Mouse (Mus musculus): ENCODE results near the gene Plekha3. TPM values are rescaled to one million over a fixed set of nuclear protein-coding genes. Genes with fewer than 3 reads are reported as not detected.

Gene Plekha3
- 58.2 TPM for polyA plus RNA-seq (2014; fragmentation: Illumina TruSeq; extraction: RNeasy Lipid Tissue Mini Kit (QIAGEN cat#74804); ENCODE audit: low replicate concordance)

DNA sequence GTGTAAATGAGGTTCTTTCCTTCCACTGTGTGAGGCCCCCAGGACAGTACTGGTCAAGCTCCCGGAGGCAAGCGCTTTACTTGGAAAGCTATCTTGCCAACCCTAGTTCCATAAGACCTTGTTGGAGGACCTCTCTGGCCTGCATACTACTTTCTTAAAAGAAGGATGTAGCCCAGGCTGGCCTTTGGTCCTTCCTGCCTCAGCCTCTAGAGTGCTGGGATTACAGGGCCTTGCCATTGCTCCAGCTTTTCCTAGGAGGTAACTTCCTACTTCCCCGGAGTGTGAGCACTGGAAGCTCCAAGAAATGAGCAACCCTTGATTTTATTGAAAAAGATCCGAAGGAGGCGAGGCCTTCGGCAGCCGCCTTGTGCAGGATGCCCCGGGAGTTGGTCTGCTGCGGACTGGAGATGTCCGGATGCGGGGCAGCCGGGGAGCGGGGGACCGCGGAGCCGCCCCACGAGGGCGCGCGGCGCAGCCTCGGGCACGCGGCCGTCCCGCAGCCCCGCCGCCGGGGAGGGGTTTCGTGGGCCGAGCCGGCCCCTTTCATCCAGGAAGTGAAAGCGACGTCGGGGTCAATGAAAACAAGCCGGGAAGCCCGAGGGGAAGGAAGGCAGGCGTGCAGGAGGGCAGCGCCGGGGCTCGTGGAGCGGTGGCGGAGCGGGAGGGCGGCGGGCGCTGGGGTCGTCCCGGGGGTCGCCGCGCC lies at the start of gene Plekha3:
Gene Plekha3, plus strand, starts transcription at position 557 of the 703 bp plus-strand sequence.

DNA sequence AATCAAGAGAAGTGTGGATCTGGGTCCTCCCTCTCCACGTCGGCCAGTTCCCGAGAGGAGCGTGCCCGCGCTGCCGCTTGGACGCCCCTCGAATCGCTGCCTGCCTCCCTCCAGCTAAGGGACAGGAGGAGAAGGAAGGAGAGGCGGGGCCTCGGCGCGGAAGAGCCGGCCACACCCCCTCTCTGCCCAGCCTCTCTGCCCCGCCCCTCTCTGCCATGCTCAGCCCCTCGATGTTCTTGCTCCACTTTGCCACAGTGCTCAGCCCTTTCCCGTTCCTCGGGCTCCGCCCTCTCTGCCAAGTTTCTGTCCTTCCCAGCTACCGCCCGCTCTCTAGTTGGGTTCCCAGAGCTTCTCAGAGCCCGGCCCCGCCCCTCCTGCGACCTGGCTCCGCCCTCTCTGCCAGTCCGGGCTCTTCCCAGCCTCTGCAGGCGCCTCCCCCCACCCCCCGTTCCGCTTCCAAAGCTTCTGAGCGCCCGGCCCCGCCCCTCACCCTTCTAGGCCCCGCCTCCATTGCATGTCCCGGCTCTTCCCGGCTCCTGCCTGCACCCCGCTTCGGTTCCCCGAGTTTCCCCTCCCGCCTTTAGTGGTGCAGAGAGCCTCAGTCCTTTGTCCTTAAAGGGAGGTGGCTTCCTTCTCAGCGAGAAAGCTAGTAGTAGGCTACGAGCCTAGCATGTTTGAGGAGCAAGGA lies 27.1 kb upstream of the Plekha3 start, which contains the start of the genes Prkra and Pjvk:
Gene Prkra, minus strand, starts transcription at position 133 of the 688 bp plus-strand sequence.
Gene Pjvk, plus strand, starts transcription at position 594 of the 688 bp plus-strand sequence.

DNA sequence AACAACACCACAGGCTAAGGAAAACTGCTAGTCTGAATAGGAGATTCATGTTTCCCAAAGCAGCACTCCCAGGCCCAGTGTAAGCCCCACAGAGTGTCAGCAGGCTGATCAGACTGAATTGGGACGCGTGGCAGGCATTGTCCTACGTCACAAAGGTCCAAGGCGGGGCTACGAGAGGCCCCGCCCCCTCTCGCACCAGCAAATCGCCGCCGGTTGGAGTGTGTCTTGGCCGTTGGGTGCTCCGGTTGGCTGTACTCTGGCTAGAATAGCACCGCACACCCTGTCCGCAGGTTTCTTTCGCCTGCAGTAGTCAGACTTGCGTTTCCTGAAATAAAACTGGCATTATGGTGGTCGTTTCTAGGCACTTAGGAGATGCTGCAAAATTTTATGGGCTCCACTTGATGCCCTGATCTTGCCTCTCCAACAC lies 2.1 kb upstream of the Plekha3 start, which contains the start of gene Fkbp7:
Gene Fkbp7, minus strand, starts transcription at position 151 of the 427 bp plus-strand sequence.

Other genes with a start within 250 kb of the Plekha3 start
- gene Prkra, start 27.3 kb upstream of the Plekha3 start, polyA plus RNA-seq (2014; fragmentation: Illumina TruSeq; extraction: RNeasy Lipid Tissue Mini Kit (QIAGEN cat#74804); ENCODE audit: low replicate concordance), result 47.2 TPM
- gene Pjvk, start 26.8 kb upstream of the Plekha3 start, polyA plus RNA-seq (2014; fragmentation: Illumina TruSeq; extraction: RNeasy Lipid Tissue Mini Kit (QIAGEN cat#74804); ENCODE audit: low replicate concordance), result not detected
- gene Fkbp7, start 2.2 kb upstream of the Plekha3 start, polyA plus RNA-seq (2014; fragmentation: Illumina TruSeq; extraction: RNeasy Lipid Tissue Mini Kit (QIAGEN cat#74804); ENCODE audit: low replicate concordance), result 27.0 TPM